Mouse (Mus musculus): ENCODE data around the gene Slit3. TPM values are rescaled to one million over a fixed set of nuclear protein-coding genes. Genes with fewer than 3 reads are reported as not detected.

Gene Slit3
- polyA plus RNA-seq, 1 experiment from 2014 or later, result 9.0 TPM

- no peaks in the 10 kb centered on the region for H3K36me3 ChIP-seq (ENCODE audit: control insufficient read depth, insufficient read depth, low read length)
Observed at GRCm38 (mm10) chr11:35389341-35389740, 268.3 kb downstream of the Slit3 start.

GRCm38 (mm10) chr11:35389780-35390435 is 268.9 kb downstream of the Slit3 start:
- H3K9me3 ChIP-seq (ENCODE audit: control insufficient read depth, low read length), result no peaks in the 10 kb centered on the region
- H3K4me2 ChIP-seq (ENCODE audit: low read length), result no peak overlapping the region
- H3K27me3 ChIP-seq (replicated peaks; ENCODE audit: control insufficient read depth, insufficient read depth, low read length), result 0 out of 2 replicates have a peak, but pooled peaks cover 2% of the 10 kb centered on the region
- H3K9ac ChIP-seq (ENCODE audit: low read depth, low read length), result no peak overlapping the region
- ATAC-seq, result no peak
- no peak overlapping the region for H3K27ac ChIP-seq (ENCODE audit: low read depth, low read length)
- no peaks in the 10 kb centered on the region for H3K36me3 ChIP-seq (ENCODE audit: control insufficient read depth, insufficient read depth, low read length)
- H3K4me1 ChIP-seq (ENCODE audit: control insufficient read depth, insufficient read depth, low read depth, low read length), result no peaks in the 10 kb centered on the region
- WGBS, result 73% methylated on average over 9 of the region's 9 CpGs
- H3K4me3 ChIP-seq (ENCODE audit: low read length), result no peak overlapping the region

More at GRCm38 (mm10) chr11:35389341-35389740, 268.3 kb downstream of the Slit3 start:
- 64% methylated on average over 7 of the region's 7 CpGs for WGBS
- H3K9me3 ChIP-seq (ENCODE audit: control insufficient read depth, low read length), result no peaks in the 10 kb centered on the region
- H3K4me2 ChIP-seq (ENCODE audit: low read length), result no peak overlapping the region
- H3K4me3 ChIP-seq (ENCODE audit: low read length), result no peak overlapping the region
- H3K27me3 ChIP-seq (replicated peaks; ENCODE audit: control insufficient read depth, insufficient read depth, low read length), result 0 out of 2 replicates have a peak, but pooled peaks cover 2% of the 10 kb centered on the region
- H3K4me1 ChIP-seq (ENCODE audit: control insufficient read depth, insufficient read depth, low read depth, low read length), result no peaks in the 10 kb centered on the region
- H3K27ac ChIP-seq (ENCODE audit: low read depth, low read length), result no peak overlapping the region
- H3K9ac ChIP-seq (ENCODE audit: low read depth, low read length), result no peak overlapping the region
- no peak for ATAC-seq

GRCm38 (mm10) chr11:35393815-35394214 is 272.8 kb downstream of the Slit3 start:
- no peak overlapping the region for H3K4me3 ChIP-seq (ENCODE audit: low read length)
- no peak for ATAC-seq
- H3K4me2 ChIP-seq (ENCODE audit: low read length), result no peak overlapping the region
- H3K4me1 ChIP-seq (ENCODE audit: control insufficient read depth, insufficient read depth, low read depth, low read length), result no peaks in the 10 kb centered on the region
- no peaks in the 10 kb centered on the region for H3K27me3 ChIP-seq (replicated peaks; ENCODE audit: control insufficient read depth, insufficient read depth, low read length)
- no peak overlapping the region for H3K9ac ChIP-seq (ENCODE audit: low read depth, low read length)
- no peaks in the 10 kb centered on the region for H3K36me3 ChIP-seq (ENCODE audit: control insufficient read depth, insufficient read depth, low read length)
- no peaks in the 10 kb centered on the region for H3K9me3 ChIP-seq (ENCODE audit: control insufficient read depth, low read length)
- 59% methylated on average over 5 of the region's 5 CpGs for WGBS
- H3K27ac ChIP-seq (ENCODE audit: low read depth, low read length), result no peak overlapping the region

- no peak overlapping the region for H3K27ac ChIP-seq (ENCODE audit: low read depth, low read length)
- H3K9me3 ChIP-seq (ENCODE audit: control insufficient read depth, low read length), result no peaks in the 10 kb centered on the region
- no peak overlapping the region for H3K9ac ChIP-seq (ENCODE audit: low read depth, low read length)
- WGBS, result 62% methylated on average over 8 of the region's 8 CpGs
- H3K36me3 ChIP-seq (ENCODE audit: control insufficient read depth, insufficient read depth, low read length), result no peaks in the 10 kb centered on the region
- ATAC-seq, result no peak
- no peaks in the 10 kb centered on the region for H3K27me3 ChIP-seq (replicated peaks; ENCODE audit: control insufficient read depth, insufficient read depth, low read length)
- no peak overlapping the region for H3K4me3 ChIP-seq (ENCODE audit: low read length)
- H3K4me2 ChIP-seq (ENCODE audit: low read length), result no peak overlapping the region
- no peaks in the 10 kb centered on the region for H3K4me1 ChIP-seq (ENCODE audit: control insufficient read depth, insufficient read depth, low read depth, low read length)
Observed at GRCm38 (mm10) chr11:35395376-35395775, 274.4 kb downstream of the Slit3 start.

- WGBS, result 77% methylated on average over 5 of the region's 5 CpGs
- Histone ChIP-seq H3K27me3 (replicated peaks; ENCODE audit: control insufficient read depth, insufficient read depth, low read length) (no peaks in the 10 kb centered on the region), H3K27ac (ENCODE audit: low read depth, low read length) (no peak overlapping the region), H3K4me3 (ENCODE audit: low read length) (no peak overlapping the region), H3K4me1 (ENCODE audit: control insufficient read depth, insufficient read depth, low read depth, low read length) (no peaks in the 10 kb centered on the region), H3K4me2 (ENCODE audit: low read length) (no peak overlapping the region), H3K36me3 (ENCODE audit: control insufficient read depth, insufficient read depth, low read length) (no peaks in the 10 kb centered on the region), H3K9me3 (ENCODE audit: control insufficient read depth, low read length) (no peaks in the 10 kb centered on the region), H3K9ac (ENCODE audit: low read depth, low read length) (no peak overlapping the region)
- no peak for ATAC-seq
Observed at GRCm38 (mm10) chr11:35398353-35398752, 277.3 kb downstream of the Slit3 start.

GRCm38 (mm10) chr11:35403516-35403915 is 282.5 kb downstream of the Slit3 start:
- H3K4me1 ChIP-seq (ENCODE audit: control insufficient read depth, insufficient read depth, low read depth, low read length), result no peaks in the 10 kb centered on the region; the same call in 1 of the 2 replicates
- no peak overlapping the region for H3K4me3 ChIP-seq (ENCODE audit: low read length)
- no peaks in the 10 kb centered on the region for H3K36me3 ChIP-seq (ENCODE audit: control insufficient read depth, insufficient read depth, low read length)
- ATAC-seq, result no peak
- no peak overlapping the region for H3K9ac ChIP-seq (ENCODE audit: low read depth, low read length)
- no peak overlapping the region for H3K4me2 ChIP-seq (ENCODE audit: low read length)
- no peak overlapping the region for H3K27ac ChIP-seq (ENCODE audit: low read depth, low read length)
- H3K27me3 ChIP-seq (replicated peaks; ENCODE audit: control insufficient read depth, insufficient read depth, low read length), result peaks cover 4% of the 10 kb centered on the region
- no peaks in the 10 kb centered on the region for H3K9me3 ChIP-seq (ENCODE audit: control insufficient read depth, low read length)
- WGBS, result 86% methylated on average over 9 of the region's 9 CpGs

GRCm38 (mm10) chr11:35406045-35406444 is 285.0 kb downstream of the Slit3 start:
- WGBS, result 46% methylated on average over 3 of the region's 3 CpGs
- Histone ChIP-seq H3K4me3 (ENCODE audit: low read length) (no peak overlapping the region), H3K4me2 (ENCODE audit: low read length) (no peak overlapping the region), H3K27me3 (replicated peaks; ENCODE audit: control insufficient read depth, insufficient read depth, low read length) (peaks cover 4% of the 10 kb centered on the region), H3K36me3 (ENCODE audit: control insufficient read depth, insufficient read depth, low read length) (no peaks in the 10 kb centered on the region), H3K9me3 (ENCODE audit: control insufficient read depth, low read length) (no peaks in the 10 kb centered on the region), H3K27ac (ENCODE audit: low read depth, low read length) (no peak overlapping the region), H3K4me1 (ENCODE audit: control insufficient read depth, insufficient read depth, low read depth, low read length) (no peaks in the 10 kb centered on the region; the same call in 1 of the 2 replicates), H3K9ac (ENCODE audit: low read depth, low read length) (no peak overlapping the region)
- ATAC-seq, result no peak

- Histone ChIP-seq H3K9me3 (ENCODE audit: control insufficient read depth, low read length) (no peaks in the 10 kb centered on the region), H3K4me1 (ENCODE audit: control insufficient read depth, insufficient read depth, low read depth, low read length) (no peaks in the 10 kb centered on the region; the same call in 1 of the 2 replicates), H3K9ac (ENCODE audit: low read depth, low read length) (no peak overlapping the region), H3K4me3 (ENCODE audit: low read length) (no peak overlapping the region), H3K27me3 (replicated peaks; ENCODE audit: control insufficient read depth, insufficient read depth, low read length) (peaks cover 4% of the 10 kb centered on the region), H3K27ac (ENCODE audit: low read depth, low read length) (no peak overlapping the region), H3K4me2 (ENCODE audit: low read length) (no peak overlapping the region), H3K36me3 (ENCODE audit: control insufficient read depth, insufficient read depth, low read length) (no peaks in the 10 kb centered on the region)
- whole genome bisulfite sequencing, result 66% methylated on average over 6 of the region's 6 CpGs
- no peak for ATAC-seq
Observed at GRCm38 (mm10) chr11:35406522-35406921, 285.5 kb downstream of the Slit3 start.

- peaks cover 4% of the 10 kb centered on the region for H3K27me3 ChIP-seq (replicated peaks; ENCODE audit: control insufficient read depth, insufficient read depth, low read length)
- peak; percentile 87 for ATAC-seq
- 51% methylated on average over 12 of the region's 12 CpGs for WGBS
Observed at GRCm38 (mm10) chr11:35407341-35408154, 286.5 kb downstream of the Slit3 start.

More at GRCm38 (mm10) chr11:35407341-35408154, 286.5 kb downstream of the Slit3 start:
- Histone ChIP-seq H3K36me3 (ENCODE audit: control insufficient read depth, insufficient read depth, low read length) (no peaks in the 10 kb centered on the region), H3K4me1 (ENCODE audit: control insufficient read depth, insufficient read depth, low read depth, low read length) (no peaks in the 10 kb centered on the region; the same call in 1 of the 2 replicates), H3K27ac (ENCODE audit: low read depth, low read length) (no peak overlapping the region), H3K9me3 (ENCODE audit: control insufficient read depth, low read length) (no peaks in the 10 kb centered on the region), H3K9ac (ENCODE audit: low read depth, low read length) (no peak overlapping the region), H3K4me2 (ENCODE audit: low read length) (no peak overlapping the region), H3K4me3 (ENCODE audit: low read length) (no peak overlapping the region)

Measured in hindbrain, embryonic 16.5 days (tissue).